Mouse (Mus musculus): ENCODE data around the gene Ceacam15. TPM values are rescaled to one million over a fixed set of nuclear protein-coding genes. Genes with fewer than 3 reads are reported as not detected.
A peak's percentile ranks its signal among the peaks of the same experiment; 100 is the strongest.

Gene Ceacam15
- total RNA-seq, 2 experiments from 2014 or later, result not detected

DNA sequence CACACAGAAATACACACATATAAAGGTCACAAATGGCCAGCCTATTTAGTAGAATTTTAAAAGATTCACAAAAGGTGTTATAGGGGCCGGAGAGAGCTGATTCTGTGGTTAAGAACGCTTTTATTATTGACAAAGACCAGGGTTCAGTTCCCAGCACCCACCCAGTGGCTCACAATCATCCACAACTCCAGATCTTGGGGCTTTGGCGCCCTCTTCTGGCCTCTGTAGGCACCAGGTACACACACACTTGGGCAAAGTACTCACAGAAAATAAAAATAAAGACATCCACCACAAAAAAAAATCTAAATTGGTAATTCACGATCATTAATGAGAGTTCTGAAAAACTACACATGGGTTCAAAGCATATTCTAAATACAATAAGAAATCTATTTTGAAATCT lies 43.6 kb downstream of the Ceacam15 start:
- intact Hi-C loops (cut with DNase I), result loop anchor here (1.0 kb wide), 1 partner anchor 96 kb away; no protein-coding TSS in a partner anchor
- DNase-seq, result no peak

DNA sequence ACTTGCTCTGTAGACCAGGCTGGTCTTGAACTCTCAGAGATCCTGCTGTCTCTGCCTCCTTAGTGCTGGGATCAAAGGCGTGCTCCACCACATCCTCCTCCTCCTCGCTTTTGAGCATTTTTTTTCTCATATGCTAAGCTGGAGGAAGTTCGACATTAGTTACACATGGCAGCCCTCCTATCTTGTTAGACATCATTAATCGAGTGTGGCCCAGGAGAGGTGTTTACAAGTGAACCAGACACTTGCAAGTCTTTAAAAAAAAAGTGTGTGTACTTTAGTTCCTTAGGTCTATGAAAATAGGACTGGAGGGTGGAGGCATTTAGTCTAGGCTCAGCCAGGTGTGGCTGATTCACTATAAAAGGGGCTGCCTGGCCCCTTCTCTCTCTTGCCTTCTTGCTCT lies 44.5 kb downstream of the Ceacam15 start:
- intact Hi-C loops (cut with DNase I), result loop anchor here (1.0 kb wide), 1 partner anchor 97 kb away; no protein-coding TSS in a partner anchor

DNA sequence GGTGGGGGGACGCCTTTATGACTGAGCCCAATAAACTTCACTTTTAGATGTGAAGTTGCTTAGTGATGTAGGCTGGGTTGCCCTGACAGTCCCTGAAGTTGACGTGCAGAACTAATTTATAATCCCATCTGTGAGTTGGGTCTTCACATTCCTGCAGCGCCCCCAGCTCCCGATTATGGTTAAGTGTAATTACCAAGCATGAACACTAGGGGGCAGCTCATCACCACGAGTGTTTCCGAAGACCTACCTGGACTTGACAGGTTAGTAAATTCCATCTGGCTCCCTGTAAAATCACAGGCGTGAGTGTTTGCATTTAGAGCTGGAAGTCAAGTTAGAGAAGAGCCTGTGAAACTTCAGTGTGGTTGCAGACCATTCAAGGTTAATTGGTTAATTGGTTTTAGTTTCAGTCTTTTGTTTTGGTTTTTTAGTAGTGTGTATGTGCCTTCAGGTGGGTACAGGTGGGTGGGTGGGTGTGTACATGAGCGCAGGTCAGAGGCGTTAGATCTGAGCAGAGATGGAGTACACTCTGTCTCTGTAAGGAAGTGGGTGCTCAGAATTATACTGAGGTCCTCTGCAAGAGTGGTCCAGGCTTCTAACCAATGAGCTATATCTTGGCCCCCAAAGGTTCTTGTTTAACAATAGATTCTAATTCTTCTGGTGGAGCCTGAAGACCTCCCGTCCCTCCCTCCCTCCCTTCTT lies 45.8 kb downstream of the Ceacam15 start:
- DNase-seq, result peak; percentile 42 to 65
- intact Hi-C loops (cut with DNase I), result loop anchor here (1.0 to 10.0 kb wide), 5 partner anchors 63 to 285 kb away; no protein-coding TSS in a partner anchor

More for the DNA sequence above, 44.5 kb downstream of the Ceacam15 start:
- DNase-seq, result no peak

DNA sequence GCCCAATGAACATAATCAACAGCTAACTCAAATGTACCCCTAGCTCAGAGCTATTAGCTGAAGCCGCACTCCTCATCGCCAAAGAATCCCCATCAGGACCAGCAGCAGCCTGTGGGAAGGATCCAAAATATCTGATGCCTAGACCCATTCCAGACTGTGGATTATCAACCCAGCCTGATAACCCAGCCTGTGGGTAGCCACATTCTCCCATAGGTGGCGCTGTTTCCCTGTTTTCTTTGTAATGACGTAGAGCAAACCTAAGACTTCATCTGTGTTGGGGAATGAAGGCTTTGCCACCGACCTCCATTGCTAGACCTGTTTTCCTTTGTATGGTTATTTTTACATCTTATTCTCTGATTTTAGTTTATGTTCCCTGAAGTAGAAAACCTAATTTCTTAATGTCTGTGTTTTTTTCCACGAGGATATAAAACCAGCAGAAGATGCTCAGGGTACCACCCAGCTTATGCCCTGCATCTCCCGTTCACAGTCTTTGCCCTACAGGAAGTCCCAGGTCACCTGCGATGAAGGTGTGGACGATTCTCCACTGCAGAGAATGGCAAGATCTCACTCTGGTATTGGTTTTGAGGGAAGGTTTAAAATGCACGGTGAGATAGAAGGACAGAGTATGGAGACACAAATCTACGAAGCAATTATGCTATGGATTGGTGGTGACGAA lies 47.3 kb downstream of the Ceacam15 start:
- intact Hi-C loops (cut with DNase I), result loop anchor here (5.0 to 10.0 kb wide), 3 partner anchors 164 to 287 kb away; no protein-coding TSS in a partner anchor
- peak; percentile 60 to 85 for DNase-seq

DNA sequence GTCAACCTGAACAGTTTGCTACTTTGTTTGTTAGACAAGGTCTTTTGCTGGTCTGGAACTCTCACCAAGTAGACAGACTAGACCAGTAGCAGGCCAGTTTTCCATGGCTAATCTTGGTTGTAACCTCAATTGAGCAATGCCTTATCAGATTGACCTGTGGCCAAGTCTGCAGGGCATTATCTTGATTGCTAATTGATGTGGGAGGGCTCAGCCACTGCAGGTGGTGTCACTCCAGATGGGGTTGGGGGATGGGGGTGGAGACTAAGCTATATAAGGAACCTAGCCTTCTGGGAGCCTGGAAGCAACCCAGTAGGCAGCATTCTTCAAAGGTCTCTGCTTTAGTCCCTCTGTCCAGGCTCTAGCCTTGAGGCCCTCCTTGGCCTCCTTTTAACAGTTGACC lies 51.8 kb downstream of the Ceacam15 start:
- intact Hi-C loops (cut with DNase I), result loop anchor here (10.0 kb wide), 1 partner anchor 291 kb away; no protein-coding TSS in a partner anchor
- no peak for DNase-seq

DNA sequence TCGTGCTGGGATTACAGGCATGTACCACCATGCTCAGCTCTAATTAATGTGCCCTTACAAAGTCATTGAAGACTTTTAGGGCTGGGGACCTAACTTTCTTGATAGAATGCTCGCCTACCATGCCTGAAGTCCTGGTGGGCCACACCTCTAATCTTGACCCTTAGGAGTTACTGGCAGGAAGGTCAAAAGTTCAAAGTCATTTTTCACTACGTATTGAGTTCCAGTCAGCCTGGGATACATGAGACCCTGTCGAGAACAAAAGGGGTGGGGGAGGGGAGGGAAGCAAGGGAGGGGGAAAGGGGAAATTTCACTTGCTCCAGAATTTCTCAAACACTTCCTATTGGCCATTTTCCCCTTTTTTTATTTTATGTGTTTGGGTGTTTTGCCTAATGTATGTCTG lies 52.4 kb downstream of the Ceacam15 start:
- no peak for DNase-seq
- intact Hi-C loops (cut with DNase I), result loop anchor here (10.0 kb wide), 1 partner anchor 292 kb away; no protein-coding TSS in a partner anchor

Other genes starting within 250 kb of the Ceacam15 start
- 10 to 100 TPM; 85.0 to 86.8 TPM for gene Tmem160, start 222.9 kb downstream of the Ceacam15 start, total RNA-seq (2021)
- gene Npas1, start 198.0 kb downstream of the Ceacam15 start, total RNA-seq (2021), result not detected
- gene Arhgap35, start 60.7 kb downstream of the Ceacam15 start, total RNA-seq (2021), result 10 to 100 TPM; 42.8 to 44.1 TPM
- gene Ceacam9, start 46.2 kb upstream of the Ceacam15 start, total RNA-seq (2021), result not detected
- gene Ap2s1, start 62.7 kb upstream of the Ceacam15 start, total RNA-seq (2021), result 100 to 1,000 TPM in 1 of 2 experiments, 10 to 100 TPM in 1; 89.4 to 102 TPM
- 10 to 100 TPM; 26.5 to 35.4 TPM for gene Slc1a5, start 105.6 kb upstream of the Ceacam15 start, total RNA-seq (2021)
- gene Strn4, start 140.2 kb upstream of the Ceacam15 start, total RNA-seq (2021), result 10 to 100 TPM; 65.3 to 69.1 TPM
- 10 to 100 TPM; 42.8 to 45.5 TPM for gene Fkrp, start 141.0 kb upstream of the Ceacam15 start, total RNA-seq (2021)
- gene Prkd2, start 167.2 kb upstream of the Ceacam15 start, total RNA-seq (2021), result 10 to 100 TPM; 35.3 to 35.9 TPM
- 10 to 100 TPM; 18.6 to 19.0 TPM for gene Dact3, start 199.6 kb upstream of the Ceacam15 start, total RNA-seq (2021)
- under 1 TPM; 0.81 to 0.98 TPM for gene Gng8, start 216.1 kb upstream of the Ceacam15 start, total RNA-seq (2021)
- gene Ptgir, start 230.8 kb upstream of the Ceacam15 start, total RNA-seq (2021), result 1 to 10 TPM; 1.4 to 1.6 TPM
- 100 to 1,000 TPM; 228 to 250 TPM for gene Calm3, start 248.4 kb upstream of the Ceacam15 start, total RNA-seq (2021)

Data from heart, postnatal 14 days (tissue).